Mouse (Mus musculus): ENCODE results near the gene Snrpf. TPM values are rescaled to one million over a fixed set of nuclear protein-coding genes. Genes with fewer than 3 reads are reported as not detected.

Gene Snrpf
- polyA plus RNA-seq, 2 experiments: 129 to 181 TPM

- no peak for TF ChIP-seq POLR2A (IDR thresholded peaks at IDR 0.05; ENCODE audit: borderline replicate concordance, extremely low read depth, insufficient read depth, insufficient read length)
- H3K27ac ChIP-seq (replicated peaks; ENCODE audit: low read depth, low read length): no peak overlapping the region
- H3K36me3 ChIP-seq (ENCODE audit: control insufficient read depth, insufficient read depth, low read length): no peaks in the 10 kb centered on the region
- WGBS: 75% methylated on average over 8 of the region's 8 CpGs
- no peaks in the 10 kb centered on the region for H3K27me3 ChIP-seq (ENCODE audit: control insufficient read depth, insufficient read depth, low read length)
- no peaks in the 10 kb centered on the region for H3K9me3 ChIP-seq (ENCODE audit: control insufficient read depth, low read length)
- no peak for DNase-seq (ENCODE audit: low spot score)
- no peak overlapping the region for H3K4me2 ChIP-seq (replicated peaks; ENCODE audit: low read depth, low read length, severe bottlenecking)
- H3K4me3 ChIP-seq (replicated peaks; ENCODE audit: low read length): no peak overlapping the region
- H3K9ac ChIP-seq (ENCODE audit: low read depth, low read length, severe bottlenecking): no peak overlapping the region
- ATAC-seq (ENCODE audit: low FRiP score, low read depth): no peak
- no peaks in the 10 kb centered on the region for H3K4me1 ChIP-seq (ENCODE audit: control insufficient read depth, insufficient read depth, low read length)
Observed at GRCm38 (mm10) chr10:93552596-93552995, 36.9 kb downstream of the Snrpf start.

GRCm38 (mm10) chr10:93549821-93550220, 39.7 kb downstream of the Snrpf start:
- Histone ChIP-seq H3K36me3 (ENCODE audit: control insufficient read depth, insufficient read depth, low read length) (no peaks in the 10 kb centered on the region), H3K4me1 (ENCODE audit: control insufficient read depth, insufficient read depth, low read length) (no peaks in the 10 kb centered on the region), H3K27me3 (ENCODE audit: control insufficient read depth, insufficient read depth, low read length) (no peaks in the 10 kb centered on the region), H3K27ac (replicated peaks; ENCODE audit: low read depth, low read length) (no peak overlapping the region), H3K4me3 (replicated peaks; ENCODE audit: low read length) (no peak overlapping the region), H3K9ac (ENCODE audit: low read depth, low read length, severe bottlenecking) (no peak overlapping the region), H3K9me3 (ENCODE audit: control insufficient read depth, low read length) (no peaks in the 10 kb centered on the region), H3K4me2 (replicated peaks; ENCODE audit: low read depth, low read length, severe bottlenecking) (no peak overlapping the region)
- no peak for TF ChIP-seq POLR2A (IDR thresholded peaks at IDR 0.05; ENCODE audit: borderline replicate concordance, extremely low read depth, insufficient read depth, insufficient read length)
- ATAC-seq (ENCODE audit: low FRiP score, low read depth): no peak
- WGBS: 77% methylated on average over 10 of the region's 10 CpGs
- DNase-seq (ENCODE audit: low spot score): no peak

- Histone ChIP-seq H3K27me3 (ENCODE audit: control insufficient read depth, insufficient read depth, low read length) (no peaks in the 10 kb centered on the region), H3K4me3 (replicated peaks; ENCODE audit: low read length) (no peak overlapping the region), H3K27ac (replicated peaks; ENCODE audit: low read depth, low read length) (no peak overlapping the region), H3K36me3 (ENCODE audit: control insufficient read depth, insufficient read depth, low read length) (no peaks in the 10 kb centered on the region), H3K9ac (ENCODE audit: low read depth, low read length, severe bottlenecking) (no peak overlapping the region), H3K4me1 (ENCODE audit: control insufficient read depth, insufficient read depth, low read length) (no peaks in the 10 kb centered on the region), H3K4me2 (replicated peaks; ENCODE audit: low read depth, low read length, severe bottlenecking) (no peak overlapping the region), H3K9me3 (ENCODE audit: control insufficient read depth, low read length) (no peaks in the 10 kb centered on the region)
- ATAC-seq (ENCODE audit: low FRiP score, low read depth) (no peak), DNase-seq (ENCODE audit: low spot score) (peak; percentile 74)
- TF ChIP-seq POLR2A (IDR thresholded peaks at IDR 0.05; ENCODE audit: borderline replicate concordance, extremely low read depth, insufficient read depth, insufficient read length): no peak
- 11% methylated on average over 7 of the region's 7 CpGs for WGBS
Observed at GRCm38 (mm10) chr10:93548991-93549390, 40.5 kb downstream of the Snrpf start.

GRCm38 (mm10) chr10:93547741-93548270, 41.7 kb downstream of the Snrpf start:
- 93% methylated on average over 4 of the region's 4 CpGs for WGBS
- ATAC-seq (ENCODE audit: low FRiP score, low read depth): no peak

GRCm38 (mm10) chr10:93544172-93544571, 45.3 kb downstream of the Snrpf start:
- Histone ChIP-seq H3K9ac (ENCODE audit: low read depth, low read length, severe bottlenecking) (no peak overlapping the region), H3K27me3 (ENCODE audit: control insufficient read depth, insufficient read depth, low read length) (no peaks in the 10 kb centered on the region), H3K4me1 (ENCODE audit: control insufficient read depth, insufficient read depth, low read length) (peaks cover 9% of the 10 kb centered on the region), H3K36me3 (ENCODE audit: control insufficient read depth, insufficient read depth, low read length) (no peaks in the 10 kb centered on the region), H3K4me3 (replicated peaks; ENCODE audit: low read length) (no peak overlapping the region), H3K27ac (replicated peaks; ENCODE audit: low read depth, low read length) (no peak overlapping the region), H3K4me2 (replicated peaks; ENCODE audit: low read depth, low read length, severe bottlenecking) (no peak overlapping the region), H3K9me3 (ENCODE audit: control insufficient read depth, low read length) (no peaks in the 10 kb centered on the region)
- WGBS: 71% methylated on average over 5 of the region's 5 CpGs
- ATAC-seq (ENCODE audit: low FRiP score, low read depth): no peak
- TF ChIP-seq POLR2A (IDR thresholded peaks at IDR 0.05; ENCODE audit: borderline replicate concordance, extremely low read depth, insufficient read depth, insufficient read length): no peak
- no peak for DNase-seq (ENCODE audit: low spot score)

More at GRCm38 (mm10) chr10:93547741-93548270, 41.7 kb downstream of the Snrpf start:
- H3K27ac ChIP-seq (replicated peaks; ENCODE audit: low read depth, low read length): no peak overlapping the region
- no peaks in the 10 kb centered on the region for H3K27me3 ChIP-seq (ENCODE audit: control insufficient read depth, insufficient read depth, low read length)
- H3K9ac ChIP-seq (ENCODE audit: low read depth, low read length, severe bottlenecking): no peak overlapping the region
- no peak for TF ChIP-seq POLR2A (IDR thresholded peaks at IDR 0.05; ENCODE audit: borderline replicate concordance, extremely low read depth, insufficient read depth, insufficient read length)
- H3K4me3 ChIP-seq (replicated peaks; ENCODE audit: low read length): no peak overlapping the region
- no peaks in the 10 kb centered on the region for H3K9me3 ChIP-seq (ENCODE audit: control insufficient read depth, low read length)
- no peaks in the 10 kb centered on the region for H3K36me3 ChIP-seq (ENCODE audit: control insufficient read depth, insufficient read depth, low read length)
- no peak overlapping the region for H3K4me2 ChIP-seq (replicated peaks; ENCODE audit: low read depth, low read length, severe bottlenecking)
- no peaks in the 10 kb centered on the region for H3K4me1 ChIP-seq (ENCODE audit: control insufficient read depth, insufficient read depth, low read length)
- no peak for DNase-seq (ENCODE audit: low spot score)

GRCm38 (mm10) chr10:93543176-93543575, 46.3 kb downstream of the Snrpf start:
- WGBS: 66% methylated on average over 6 of the region's 6 CpGs
- no peak for ATAC-seq (ENCODE audit: low FRiP score, low read depth)
- no peak overlapping the region for H3K4me2 ChIP-seq (replicated peaks; ENCODE audit: low read depth, low read length, severe bottlenecking)

More at GRCm38 (mm10) chr10:93543176-93543575, 46.3 kb downstream of the Snrpf start:
- Histone ChIP-seq H3K9ac (ENCODE audit: low read depth, low read length, severe bottlenecking) (no peak overlapping the region), H3K27ac (replicated peaks; ENCODE audit: low read depth, low read length) (no peak overlapping the region), H3K9me3 (ENCODE audit: control insufficient read depth, low read length) (no peaks in the 10 kb centered on the region), H3K36me3 (ENCODE audit: control insufficient read depth, insufficient read depth, low read length) (no peaks in the 10 kb centered on the region), H3K27me3 (ENCODE audit: control insufficient read depth, insufficient read depth, low read length) (no peaks in the 10 kb centered on the region), H3K4me3 (replicated peaks; ENCODE audit: low read length) (no peak overlapping the region), H3K4me1 (ENCODE audit: control insufficient read depth, insufficient read depth, low read length) (peaks cover 9% of the 10 kb centered on the region)
- no peak for TF ChIP-seq POLR2A (IDR thresholded peaks at IDR 0.05; ENCODE audit: borderline replicate concordance, extremely low read depth, insufficient read depth, insufficient read length)
- DNase-seq (ENCODE audit: low spot score): no peak

Measured in limb, embryonic 14.5 days (tissue).